Mouse (Mus musculus): Measurements from ENCODE around the gene 2610318N02Rik.

- no peak for TF ChIP-seq POLR2A (IDR thresholded peaks at IDR 0.05; ENCODE audit: low read depth, low read length)
- TF ChIP-seq CTCF (IDR thresholded peaks at IDR 0.05; ENCODE audit: extremely low read depth, insufficient read length, insufficient replicate concordance, low read depth, low read length) = no peak
These were observed at the start of gene 2610318N02Rik for GRCm38 (mm10) chr16:17124871-17125520.
